Mouse (Mus musculus) right cerebral cortex, postnatal 36 days (tissue): Measurements from ENCODE around the gene Cd2bp2.

Source experiments
- DNase-seq, 2 experiments: peaks; one replicate each; pipeline ENCODE4 v3.0.0; 2022; ENCODE audit warnings: low spot score in 2 of 2, mixed read lengths in 1 of 2

Gene Cd2bp2

DNA sequence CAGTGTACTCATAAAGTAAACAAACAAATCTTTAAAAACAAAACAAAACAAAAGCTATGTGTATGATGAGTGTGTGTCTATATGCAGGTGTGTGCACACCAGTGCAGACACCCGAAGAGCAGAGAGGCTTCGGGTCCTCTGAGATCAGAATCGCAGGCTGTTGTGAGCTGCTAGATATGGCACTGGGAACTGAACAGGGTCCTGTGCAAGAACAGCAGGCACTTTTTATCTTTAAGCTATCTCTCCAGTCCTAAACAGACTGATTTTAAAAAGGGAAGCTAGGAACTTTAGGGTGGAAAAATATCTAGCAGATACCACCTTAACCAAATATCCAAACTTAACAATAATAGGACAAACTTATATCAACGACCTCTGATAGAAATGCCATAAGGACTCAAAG is 53.2 kb downstream of the Cd2bp2 start:
- no peak for DNase-seq

DNA sequence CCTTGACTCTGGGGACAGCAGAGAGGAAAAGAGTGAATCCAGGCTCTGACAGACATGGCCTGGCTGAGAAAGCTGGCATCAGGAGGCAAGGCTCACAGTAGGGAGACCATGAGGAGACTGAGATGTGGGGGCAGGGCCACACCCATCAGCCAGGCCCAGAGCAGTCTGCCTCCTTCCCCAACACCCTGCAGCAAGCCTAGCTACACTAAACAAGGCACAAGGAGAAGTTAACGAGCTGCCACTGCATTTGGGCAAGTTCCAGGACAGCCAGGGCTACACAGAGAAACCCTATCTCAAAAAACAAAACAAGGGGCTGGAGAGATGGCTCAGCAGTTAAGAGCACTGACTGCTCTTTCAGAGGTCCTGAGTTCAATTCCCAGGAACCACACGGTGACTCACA is 53.6 kb downstream of the Cd2bp2 start:
- DNase-seq = no peak
